Comparison of ENCODE assay signal across 33 mouse cellular contexts in genomic region chr3:107524547-107524946, GRCm38 (mm10). TPM values are rescaled to one million over a fixed set of nuclear protein-coding genes. Genes with fewer than 3 reads are reported as not detected.
A peak's percentile ranks its signal among the peaks of the same experiment; 100 is the strongest.
DNase-seq lines count a peak whose midpoint lies in the region; ATAC-seq lines count a peak whose summit lies in the region.
"Had no signal": no experiment of that assay in that cellular context is flagged by ENCODE, and none has a peak within 500 bp of the region (broad histone marks: within the 10 kb centered on the region; RNA-seq: fewer than 3 reads in every experiment).

No protein-coding gene starts in this region.

- H3K4me3 ChIP-seq in midbrain, embryonic 11.5 days (ENCODE audit: low read depth, low read length): no peak overlapping the region
- no peak overlapping the region for H3K4me3 ChIP-seq in midbrain, embryonic 13.5 days (replicated peaks)
- H3K4me3 ChIP-seq: embryonic facial prominence, embryonic 10.5 days; embryonic facial prominence, embryonic 13.5 days; erythroblast, embryonic 14.5 days; forebrain, embryonic 12.5 days; heart, adult 2 months; hindbrain, embryonic 12.5 days; hindbrain, embryonic 15.5 days had no signal

- H3K27ac ChIP-seq in midbrain, embryonic 11.5 days (ENCODE audit: low read depth, low read length): no peak overlapping the region
- no peak overlapping the region for H3K27ac ChIP-seq in midbrain, embryonic 13.5 days
- H3K27ac ChIP-seq: embryonic facial prominence, embryonic 10.5 days; embryonic facial prominence, embryonic 13.5 days; forebrain, embryonic 12.5 days; heart, adult 2 months; hindbrain, embryonic 12.5 days; hindbrain, embryonic 15.5 days had no signal

- ATAC-seq in midbrain, embryonic 11.5 days (ENCODE audit: low FRiP score): no peak
- no peak for ATAC-seq in midbrain, embryonic 13.5 days
- ATAC-seq: forebrain, embryonic 16.5 days had no signal

- H3K27me3 ChIP-seq in midbrain, embryonic 11.5 days (ENCODE audit: control insufficient read depth, insufficient read depth, low read length): peaks cover 4% of the 10 kb centered on the region; the same call in 1 of the 2 replicates
- peaks cover 9% of the 10 kb centered on the region for H3K27me3 ChIP-seq in midbrain, embryonic 13.5 days

- DNase-seq in midbrain, embryonic 11.5 days (ENCODE audit: low spot score, missing footprints): peak; percentile 51
- DNase-seq in R1 (ENCODE audit: low read depth, low spot score): peak; percentile 19
- peak; percentile 62 for DNase-seq in retina, postnatal 1 day
- DNase-seq in B cell, adult 2 months: no peak
- no peak for DNase-seq in heart, adult 8-10 months (ENCODE audit: low spot score)
- DNase-seq: adrenal gland, postnatal 10 days; adrenal gland, postnatal 36 days; cerebellum, adult 18-20 months; cerebellum, adult 9-10 months; cerebellum, postnatal 14 days; embryo, embryonic 11 days; gastrocnemius, postnatal 10 days; gastrocnemius, postnatal 36 days; heart, adult 2 months had no signal

- H3K9ac ChIP-seq in midbrain, embryonic 11.5 days (ENCODE audit: low read length): no peak overlapping the region
- no peak overlapping the region for H3K9ac ChIP-seq in midbrain, embryonic 13.5 days (replicated peaks)
- H3K9ac ChIP-seq: embryonic facial prominence, embryonic 13.5 days; forebrain, embryonic 12.5 days; hindbrain, embryonic 12.5 days; hindbrain, embryonic 15.5 days had no signal

- no peaks in the 10 kb centered on the region for H3K9me3 ChIP-seq in midbrain, embryonic 11.5 days (ENCODE audit: control insufficient read depth, low read length)
- H3K9me3 ChIP-seq in midbrain, embryonic 13.5 days: no peaks in the 10 kb centered on the region
- H3K9me3 ChIP-seq: embryonic facial prominence, embryonic 10.5 days; embryonic facial prominence, embryonic 13.5 days; forebrain, embryonic 12.5 days; G1E; hindbrain, embryonic 12.5 days; hindbrain, embryonic 15.5 days had no signal

- no peaks in the 10 kb centered on the region for H3K36me3 ChIP-seq in midbrain, embryonic 11.5 days (ENCODE audit: control insufficient read depth, insufficient read depth, low read length)
- H3K36me3 ChIP-seq in midbrain, embryonic 13.5 days: no peaks in the 10 kb centered on the region
- H3K36me3 ChIP-seq: embryonic facial prominence, embryonic 10.5 days; embryonic facial prominence, embryonic 13.5 days; forebrain, embryonic 12.5 days; G1E; hindbrain, embryonic 12.5 days; hindbrain, embryonic 15.5 days had no signal

- no peak overlapping the region for H3K4me2 ChIP-seq in midbrain, embryonic 11.5 days
- no peak overlapping the region for H3K4me2 ChIP-seq in midbrain, embryonic 13.5 days (replicated peaks)
- H3K4me2 ChIP-seq: embryonic facial prominence, embryonic 13.5 days; forebrain, embryonic 12.5 days; heart, embryonic 11.5 days; hindbrain, embryonic 12.5 days; hindbrain, embryonic 15.5 days had no signal

- peaks cover 10% of the 10 kb centered on the region for H3K4me1 ChIP-seq in midbrain, embryonic 11.5 days (ENCODE audit: control insufficient read depth, insufficient read depth, low read length)
- H3K4me1 ChIP-seq in midbrain, embryonic 13.5 days (replicated peaks): peaks cover 23% of the 10 kb centered on the region

- 52% methylated on average over 6 of the region's 6 CpGs for WGBS in midbrain, embryonic 11.5 days
- 35% methylated on average over 6 of the region's 6 CpGs for WGBS in midbrain, embryonic 13.5 days

RNA-seq across cellular contexts. Expression of gene Slc6a17, which starts 6.7 kb away (rescaled TPM):
- 1.8 and 1.9 TPM in 2 replicates for polyA plus RNA-seq in midbrain, embryonic 11.5 days (2014; fragmentation: Nextera tagmentation; extraction: Ambion mirVana)
- 6.0 and 13.4 TPM in 2 replicates for polyA plus RNA-seq in midbrain, embryonic 13.5 days (2015; fragmentation: Nextera tagmentation; extraction: Ambion mirVana)
- 1 to 10 TPM; 2.4 to 7.4 (median 4.8) TPM for total RNA-seq in heart, adult 8-10 months (2022)
- total RNA-seq: CH12.LX; granulocyte monocyte progenitor cell, adult 5-6 weeks had no signal
- polyA plus RNA-seq: erythroblast, embryonic 14.5 days; G1E had no signal

RNA-seq across cellular contexts. Expression of gene Ubl4b, which starts 30.3 kb away (rescaled TPM):
- not detected in 2 replicates for polyA plus RNA-seq in midbrain, embryonic 11.5 days (2014; fragmentation: Nextera tagmentation; extraction: Ambion mirVana)
- polyA plus RNA-seq in midbrain, embryonic 13.5 days (2015; fragmentation: Nextera tagmentation; extraction: Ambion mirVana): not detected in 2 replicates
- not detected for total RNA-seq in heart, adult 8-10 months (2022)
- total RNA-seq: adrenal gland, adult 18-20 months; adrenal gland, postnatal 10 days; adrenal gland, postnatal 36 days; CH12.LX; gastrocnemius, adult 18-20 months; gastrocnemius, postnatal 10 days; gastrocnemius, postnatal 36 days; granulocyte monocyte progenitor cell, adult 5-6 weeks; heart, adult 2 months; heart, postnatal 25 days; hematopoietic stem cell, adult 5-6 weeks had no signal
- polyA plus RNA-seq: erythroblast, embryonic 14.5 days; forebrain, embryonic 16.5 days; G1E; heart, adult 2 months; heart, embryonic 11.5 days; heart, embryonic 14.5 days; heart, postnatal 0 days; hindbrain, embryonic 12.5 days; hindbrain, embryonic 15.5 days; intestine, embryonic 14.5 days had no signal

Comparison
In these comparisons a context has a peak if more than half of its experiments do, and no peak if none do; other contexts are left out.
1. DNase-seq: peak in midbrain, embryonic 11.5 days (single experiment), R1 (single experiment) and retina, postnatal 1 day (single experiment); none in B cell, adult 2 months (0 of 2) and heart, adult 8-10 months (single experiment).